Mouse (Mus musculus) MEL (cell line): ENCODE measurements around the gene Dapk3. TPM values are rescaled to one million over a fixed set of nuclear protein-coding genes. Genes with fewer than 3 reads are reported as not detected.
"Not testable (repeated sequence)": the region's sequence is repeated elsewhere in the genome, so short reads cannot be mapped to it uniquely, and the experiment has no call there.

Experiments used
- DNase-seq: peaks from one replicate; pipeline ENCODE4 v3.0.0; 2011; ENCODE audit warnings: low read depth, low spot score
- H3K27ac ChIP-seq: 2 replicates; pipeline ENCODE4 v1.5.1; 2012; ENCODE audit warnings: low read depth, mild to moderate bottlenecking, control low read depth, low read length, moderate library complexity; ENCODE audit not compliant: control insufficient read depth
- H3K27me3 ChIP-seq, 2 experiments: fragments of 150-350 bp in 1 of 2; sonication (generic) in 1 of 2; 2 replicates each; pipeline ENCODE4 v1.6.1; 2012; ENCODE audit warnings: low read length in 2 of 2, mild to moderate bottlenecking in 2 of 2, improper control_type of control experiment in 1 of 2, moderate library complexity in 1 of 2; ENCODE audit not compliant: insufficient read depth in 2 of 2, control insufficient read depth in 1 of 2
- H3K36me3 ChIP-seq, 2 experiments: 2 replicates each; pipeline ENCODE4 v1.6.1; 2012 to 2014; ENCODE audit warnings: low read length in 2 of 2, improper control_type of control experiment in 1 of 2, inconsistent platforms in 1 of 2, mild to moderate bottlenecking in 1 of 2; ENCODE audit not compliant: insufficient read depth in 2 of 2, control insufficient read depth in 1 of 2
- H3K4me1 ChIP-seq, 2 experiments: fragments of 150-350 bp in 1 of 2; sonication (generic) in 1 of 2; 2 replicates each; pipeline ENCODE4 v1.6.1; 2012; ENCODE audit warnings: low read length in 2 of 2, improper control_type of control experiment in 1 of 2, mild to moderate bottlenecking in 1 of 2; ENCODE audit not compliant: insufficient read depth in 2 of 2, control insufficient read depth in 1 of 2
- H3K4me3 ChIP-seq, 2 experiments: fragments of 150-350 bp in 1 of 2; sonication (generic) in 1 of 2; 2 replicates each; pipeline ENCODE4 v1.5.1; 2012; ENCODE audit warnings: low read depth in 2 of 2, low read length in 2 of 2, mild to moderate bottlenecking in 2 of 2, moderate library complexity in 2 of 2, control low read depth in 1 of 2, improper control_type of control experiment in 1 of 2; ENCODE audit not compliant: control insufficient read depth in 1 of 2, insufficient read depth in 1 of 2
- H3K79me2 ChIP-seq: 2 replicates; pipeline ENCODE4 v1.6.1; 2012; ENCODE audit warnings: mild to moderate bottlenecking, low read length, moderate library complexity; ENCODE audit not compliant: control insufficient read depth, poor library complexity, insufficient read depth
- H3K9ac ChIP-seq: 2 replicates; pipeline ENCODE4 v1.6.1; 2012; ENCODE audit warnings: low read depth, mild to moderate bottlenecking, control low read depth, low read length, moderate library complexity; ENCODE audit not compliant: control insufficient read depth, poor library complexity, severe bottlenecking
- H3K9me3 ChIP-seq: fragments of 150-350 bp; sonication (generic); replicated peaks from 2 replicates; pipeline ENCODE4 v1.6.1; 2012; ENCODE audit warnings: mild to moderate bottlenecking, low read length, improper control_type of control experiment, moderate library complexity; ENCODE audit not compliant: insufficient read depth
- CHD1 ChIP-seq: IDR thresholded peaks from 2 replicates; pipeline ENCODE4 v1.6.1; 2012; ENCODE audit warnings: low read depth, mild to moderate bottlenecking, inconsistent platforms, low read length, improper control_type of control experiment
- E2F4 ChIP-seq: IDR thresholded peaks from 2 replicates; pipeline ENCODE4 v1.6.1; 2011; ENCODE audit warnings: low read depth, low read length, improper control_type of control experiment, borderline replicate concordance
- ETS1 ChIP-seq: IDR thresholded peaks from 2 replicates; pipeline ENCODE4 v1.6.1; 2012; ENCODE audit warnings: low read depth, mild to moderate bottlenecking, inconsistent platforms, low read length, improper control_type of control experiment, moderate library complexity
- GABPA ChIP-seq: IDR thresholded peaks from 2 replicates; pipeline ENCODE4 v1.6.1; 2012; ENCODE audit warnings: low read depth, mild to moderate bottlenecking, inconsistent platforms, low read length, improper control_type of control experiment, moderate library complexity
- GATA1 ChIP-seq: IDR thresholded peaks from 2 replicates; pipeline ENCODE4 v1.6.1; 2011; ENCODE audit warnings: low read depth, low read length, improper control_type of control experiment
- HCFC1 ChIP-seq: IDR thresholded peaks from 2 replicates; pipeline ENCODE4 v1.6.1; 2012; ENCODE audit warnings: low read depth, mild to moderate bottlenecking, inconsistent platforms, low read length, improper control_type of control experiment, moderate library complexity
- KAT2A ChIP-seq: conservative IDR thresholded peaks from 2 replicates; pipeline ENCODE4 v1.6.1; 2012; ENCODE audit warnings: low read depth, low read length, improper control_type of control experiment, inconsistent platforms
- MAFK ChIP-seq: IDR thresholded peaks from 2 replicates; pipeline ENCODE4 v1.6.1; 2011; ENCODE audit warnings: low read depth, mild to moderate bottlenecking, low read length, improper control_type of control experiment, borderline replicate concordance
- MAX ChIP-seq: IDR thresholded peaks from 2 replicates; pipeline ENCODE4 v1.6.1; 2011; ENCODE audit warnings: low read length, improper control_type of control experiment
- MAZ ChIP-seq: IDR thresholded peaks from 2 replicates; pipeline ENCODE4 v1.6.1; 2012; ENCODE audit warnings: low read depth, mild to moderate bottlenecking, inconsistent platforms, low read length, improper control_type of control experiment
- MXI1 ChIP-seq: IDR thresholded peaks from 2 replicates; pipeline ENCODE4 v1.6.1; 2011; ENCODE audit warnings: mild to moderate bottlenecking, low read depth, low read length, improper control_type of control experiment
- MYB ChIP-seq: IDR thresholded peaks from 2 replicates; pipeline ENCODE4 v1.6.1; 2011; ENCODE audit warnings: mild to moderate bottlenecking, low read depth, low read length, improper control_type of control experiment
- POLR2A ChIP-seq, 2 experiments: IDR thresholded peaks; 2 replicates each; pipeline ENCODE4 v1.6.1; 2011 to 2012; ENCODE audit warnings: low read length in 2 of 2, mild to moderate bottlenecking in 2 of 2, control low read depth in 1 of 2, improper control_type of control experiment in 1 of 2, low read depth in 1 of 2, moderate library complexity in 1 of 2; ENCODE audit not compliant: control insufficient read depth in 1 of 2, insufficient read depth in 1 of 2, poor library complexity in 1 of 2
- POLR2AphosphoS2 ChIP-seq: IDR thresholded peaks from 2 replicates; pipeline ENCODE4 v1.6.1; 2011; ENCODE audit warnings: low read length, improper control_type of control experiment
- RCOR1 ChIP-seq: IDR thresholded peaks from 2 replicates; pipeline ENCODE4 v1.6.1; 2012; ENCODE audit warnings: low read depth, mild to moderate bottlenecking, inconsistent platforms, low read length, improper control_type of control experiment
- SIN3A ChIP-seq: IDR thresholded peaks from 2 replicates; pipeline ENCODE4 v1.6.1; 2012; ENCODE audit warnings: low read length, improper control_type of control experiment, inconsistent platforms
- SMC3 ChIP-seq: IDR thresholded peaks from 2 replicates; pipeline ENCODE4 v1.6.1; 2011; ENCODE audit warnings: low read depth, low read length, improper control_type of control experiment
- UBTF ChIP-seq: IDR thresholded peaks from 2 replicates; pipeline ENCODE4 v1.6.1; 2012; ENCODE audit warnings: low read depth, mild to moderate bottlenecking, inconsistent platforms, low read length, improper control_type of control experiment, moderate library complexity, borderline replicate concordance; ENCODE audit not compliant: insufficient read depth
- USF1 ChIP-seq: IDR thresholded peaks from 2 replicates; pipeline ENCODE4 v1.6.1; 2014; ENCODE audit warnings: low read depth, mild to moderate bottlenecking, inconsistent platforms, low read length, improper control_type of control experiment, moderate library complexity
- USF2 ChIP-seq, 2 experiments: IDR thresholded peaks; 2 replicates each; pipeline ENCODE4 v1.6.1; 2011 to 2012; ENCODE audit warnings: improper control_type of control experiment in 2 of 2, low read length in 2 of 2, borderline replicate concordance in 1 of 2, inconsistent platforms in 1 of 2, low read depth in 1 of 2, mild to moderate bottlenecking in 1 of 2; ENCODE audit not compliant: insufficient read depth in 1 of 2
- ZMIZ1 ChIP-seq: IDR thresholded peaks from 2 replicates; pipeline ENCODE4 v1.6.1; 2012; ENCODE audit warnings: low read depth, mild to moderate bottlenecking, inconsistent platforms, low read length, improper control_type of control experiment, moderate library complexity
- ZNF384 ChIP-seq: IDR thresholded peaks from 2 replicates; pipeline ENCODE4 v1.6.1; 2012; ENCODE audit warnings: low read depth, mild to moderate bottlenecking, inconsistent platforms, low read length, improper control_type of control experiment
- polyA plus RNA-seq, 2 experiments: library from polyadenylated mRNA; stranded (reverse) in 1 of 2; unstranded in 1 of 2; fragments of >175 nt in 1 of 2; fragments of >200 nt in 1 of 2; gene quantifications; 2 replicates each; pipeline versions ENCODE4 v1.2.1 to v1.2.4; 2012; ENCODE audit warnings: low replicate concordance in 2 of 2, low read depth in 1 of 2; ENCODE audit not compliant: insufficient read length in 2 of 2, insufficient read depth in 1 of 2, missing spikeins in 1 of 2
- total RNA-seq: library from RNA; depleted of rRNA; stranded (reverse); fragments of 300-350 nt; gene quantifications from 2 replicates; pipeline ENCODE4 v1.2.3, GENCODE M21; 2012

Gene Dapk3
- total and polyA plus RNA-seq, 3 experiments, result 42.3 to 79.1 TPM; not detected in 1

DNA sequence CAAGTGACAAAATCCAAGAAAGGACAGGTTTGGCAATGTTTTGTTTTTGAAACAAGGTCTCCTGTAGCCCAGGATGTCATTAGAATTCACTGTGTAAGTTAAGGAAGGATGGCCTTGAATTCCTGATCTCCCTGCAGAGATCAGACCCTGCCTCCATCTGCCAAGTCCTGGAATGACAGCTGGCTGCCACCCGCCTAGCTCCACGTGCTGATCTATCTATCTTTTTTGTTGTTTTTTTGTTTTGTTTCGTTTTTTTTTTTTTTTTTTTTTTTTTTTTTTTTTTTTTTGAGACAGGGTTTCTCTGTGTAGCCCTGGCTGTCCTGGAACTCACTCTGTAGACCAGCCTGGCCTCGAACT, 7.5 kb upstream of the Dapk3 start:
- not testable (repeated sequence) for H3K9me3 ChIP-seq, H3K27me3 ChIP-seq, DNase-seq
- H3K36me3 ChIP-seq, result peaks cover 5 to 18% of the 10 kb centered on the region in 2 experiments
- H3K9ac ChIP-seq, result peak overlapping the region; percentile 59
- TF ChIP-seq GATA1 (0 out of 2 replicates have a peak, but pooled peaks have one; percentile 3), SIN3A (peak; percentile 11; the same call in 1 of the 2 replicates), MXI1 (peak; percentile 94), ZNF384 (peak; percentile 60)
- H3K27ac ChIP-seq, result peak overlapping the region; percentile 80
- H3K4me1 ChIP-seq, result peaks cover 0 to 28% of the 10 kb centered on the region in 2 experiments; a peak in 3 of 4 replicates
- H3K79me2 ChIP-seq, result peaks cover 36% of the 10 kb centered on the region
- peak overlapping the region; percentile 58 to 66 for H3K4me3 ChIP-seq

DNA sequence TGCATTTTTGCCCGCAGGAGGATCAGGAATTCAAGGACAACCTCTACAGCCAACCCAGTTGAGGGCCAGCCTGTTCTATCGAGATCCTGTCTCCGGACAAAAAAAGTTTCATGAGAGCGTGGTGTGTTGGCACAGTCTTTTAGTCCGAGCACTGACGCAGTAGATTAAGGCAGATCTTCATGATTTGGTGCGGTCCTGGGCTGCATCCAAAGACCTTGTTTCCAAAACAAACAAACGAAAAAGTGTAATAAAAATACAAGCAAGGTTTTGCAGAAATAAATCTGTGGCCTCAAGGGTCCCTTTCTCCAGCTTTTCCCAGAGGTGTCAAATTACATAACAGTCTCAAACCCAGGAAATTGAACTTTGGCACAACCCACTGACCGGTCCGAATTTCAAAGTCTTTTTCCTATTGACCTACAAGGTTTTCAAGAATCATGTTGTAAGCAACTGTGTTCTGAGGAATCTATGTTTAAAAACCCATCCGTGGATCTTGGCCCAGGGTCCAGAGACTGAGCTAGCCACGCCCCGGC, 6.8 kb upstream of the Dapk3 start:
- no peak for DNase-seq
- H3K27ac ChIP-seq, result peak overlapping the region; percentile 69
- no peaks in the 10 kb centered on the region for H3K9me3 ChIP-seq
- H3K36me3 ChIP-seq, result peaks cover 5 to 18% of the 10 kb centered on the region in 2 experiments
- H3K27me3 ChIP-seq, result no peaks in the 10 kb centered on the region
- peaks cover 0 to 28% of the 10 kb centered on the region in 2 experiments; a peak in 3 of 4 replicates for H3K4me1 ChIP-seq
- H3K4me3 ChIP-seq, result peak overlapping the region; percentile 58 to 66
- peak overlapping the region; percentile 59 for H3K9ac ChIP-seq
- peaks cover 36% of the 10 kb centered on the region for H3K79me2 ChIP-seq
- TF ChIP-seq ZNF384 (peak; percentile 42; the same call in 1 of the 2 replicates), RCOR1 (no peak), MAZ (peak; percentile 15; the same call in 1 of the 2 replicates), MXI1 (peak; percentile 73; the same call in 1 of the 2 replicates)
- TF ChIP-seq, all 39 proteins: peak for 3

DNA sequence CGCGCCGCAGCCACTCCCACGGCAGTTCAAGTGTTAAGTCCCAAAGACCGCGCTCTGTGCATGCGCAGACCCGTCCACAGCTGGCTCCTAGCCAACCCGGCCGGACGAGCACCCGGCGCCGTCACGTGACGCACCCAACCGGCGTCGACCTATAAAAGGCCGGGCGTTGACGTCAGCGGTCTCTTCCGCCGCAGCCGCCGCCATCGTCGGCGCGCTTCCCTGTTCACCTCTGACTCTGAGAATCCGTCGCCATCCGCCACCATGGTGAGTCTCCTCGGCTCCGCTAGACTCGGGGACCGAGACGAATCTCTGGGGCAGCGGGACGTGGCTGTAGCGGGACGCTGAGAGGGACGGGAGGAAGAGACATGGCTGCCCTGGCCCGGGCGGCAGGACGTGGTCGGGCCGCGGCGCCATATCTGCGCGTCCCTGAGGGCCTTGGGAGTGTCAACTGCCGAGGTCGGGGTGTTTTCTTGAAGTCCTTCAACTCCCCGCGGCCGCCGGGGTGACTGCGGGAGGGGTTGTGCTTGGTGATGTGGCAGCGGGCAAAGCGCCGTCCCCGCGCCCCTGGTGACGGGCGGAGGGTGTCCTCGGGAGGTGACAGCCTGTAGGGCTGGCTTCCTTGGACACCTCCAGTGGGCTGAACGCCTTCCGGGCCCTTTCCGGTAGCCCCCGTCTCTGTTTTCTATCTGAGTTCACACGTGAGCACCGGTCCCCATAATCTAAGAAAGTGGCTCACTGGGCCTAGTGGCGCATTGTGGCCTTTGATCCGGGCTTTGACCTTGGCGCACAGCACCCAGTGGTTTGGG, 6.1 kb upstream of the Dapk3 start, which contains the start of gene Eef2:
Eef2 (plus strand) TSS at position 166 of the 806 bp plus-strand sequence.
- Histone ChIP-seq H3K79me2 (peaks cover 36% of the 10 kb centered on the region), H3K27ac (peak within 1 kb of the TSS; percentile 84), H3K4me1 (peaks cover 0 to 28% of the 10 kb centered on the region in 2 experiments; a peak in 3 of 4 replicates), H3K36me3 (peaks cover 6 to 18% of the 10 kb centered on the region in 2 experiments), H3K4me3 (peak within 1 kb of the TSS; percentile 66 to 80), H3K9me3 (no peaks in the 10 kb centered on the region), H3K9ac (peak within 1 kb of the TSS; percentile 94), H3K27me3 (no peaks in the 10 kb centered on the region)
- peak; percentile 97 for DNase-seq
- TF ChIP-seq CHD1, result peak; percentile 57; the same call in 1 of the 2 replicates
- peak; percentile 70; the same call in 1 of the 2 replicates for TF ChIP-seq KAT2A
- TF ChIP-seq MAX, result peak; percentile 96
- TF ChIP-seq ETS1, result peak; percentile 85
- TF ChIP-seq MAFK, result no peak
- TF ChIP-seq MXI1, result peak; percentile 86
- no peak for TF ChIP-seq RCOR1
- no peak for TF ChIP-seq GABPA
- peak; percentile 97; the same call in 1 of the 2 replicates for TF ChIP-seq ZMIZ1
- peak; percentile 98 for TF ChIP-seq POLR2AphosphoS2
- no peak for TF ChIP-seq UBTF
- 0 out of 2 replicates have a peak, but pooled peaks have one; percentile 52 for TF ChIP-seq E2F4
- TF ChIP-seq USF2 (IDR thresholded peaks at IDR 0.05; ENCODE audit: borderline replicate concordance in 1 of 2, insufficient read depth in 1 of 2, low read depth in 1 of 2, low read length in 2 of 2), result peak; percentile 88 to 97
- TF ChIP-seq POLR2A (IDR thresholded peaks at IDR 0.05; ENCODE audit: control insufficient read depth in 1 of 2, insufficient read depth in 1 of 2, low read depth in 1 of 2, low read length in 2 of 2, poor library complexity in 1 of 2), result peak; percentile 91 to 98
- peak; percentile 99 for TF ChIP-seq USF1
- no peak for TF ChIP-seq SMC3
- no peak for TF ChIP-seq GATA1
- peak; percentile 83 for TF ChIP-seq HCFC1
- TF ChIP-seq MYB, result no peak
